Mouse (Mus musculus): ENCODE results near the gene Tmem9b. TPM values are rescaled to one million over a fixed set of nuclear protein-coding genes. Genes with fewer than 3 reads are reported as not detected.
A peak's percentile ranks its signal among the peaks of the same experiment; 100 is the strongest.

The Tmem9b gene
- 36.6 and 42.0 TPM in 2 replicates for total RNA-seq (2021)
- long read RNA-seq, experiment 1, transcript Tmem9b-201 (5 exons, 1,703 nt) = major isoform, 85 of 98 reads
- long read RNA-seq, experiment 1, partial matches to known transcripts = 0 of 98 reads
- long read RNA-seq, experiment 1, other reads (novel, unspliced or antisense) = 12 of 98 reads
- long read RNA-seq, experiment 2, transcript Tmem9b-201 (5 exons, 1,703 nt) = major isoform, 67 of 82 reads
- long read RNA-seq, experiment 2, partial matches to known transcripts = 14 of 82 reads
- long read RNA-seq, experiment 2, other reads (novel, unspliced or antisense) = 1 of 82 reads

- peak; percentile 91 for DNase-seq
These were observed at the start of gene Tmem9b for GRCm38 (mm10) chr7:109752008-109752925. Gene Tmem9b (minus strand): TSS chr7:109752875.

GRCm38 (mm10) chr7:109800626-109801025 is 48.0 kb upstream of the Tmem9b start:
- DNase-seq = no peak

- DNase-seq = peak; percentile 45
These were observed 46.5 kb upstream of the Tmem9b start for GRCm38 (mm10) chr7:109799168-109799567.

- no peak for DNase-seq
These were observed 42.9 kb upstream of the Tmem9b start for GRCm38 (mm10) chr7:109795564-109795963.

- no peak for DNase-seq
These were observed 41.9 kb upstream of the Tmem9b start for GRCm38 (mm10) chr7:109794556-109794955.

- DNase-seq = peak; percentile 72
These were observed 40.1 kb upstream of the Tmem9b start for GRCm38 (mm10) chr7:109792759-109793158.

- DNase-seq = no peak
These were observed 38.1 kb upstream of the Tmem9b start for GRCm38 (mm10) chr7:109790818-109791217.

- DNase-seq = no peak
These were observed 35.2 kb upstream of the Tmem9b start for GRCm38 (mm10) chr7:109787860-109788259.

- DNase-seq = no peak
These were observed 30.6 kb upstream of the Tmem9b start for GRCm38 (mm10) chr7:109783281-109783680.

- peak; percentile 80 for DNase-seq
These were observed 29.0 kb upstream of the Tmem9b start, which contains the start of gene Nrip3 for GRCm38 (mm10) chr7:109781470-109782203. Gene Nrip3 (minus strand): TSS chr7:109782025.

- no peak for DNase-seq
These were observed 28.4 kb upstream of the Tmem9b start for GRCm38 (mm10) chr7:109781087-109781469.

- DNase-seq = no peak
These were observed 19.6 kb upstream of the Tmem9b start for GRCm38 (mm10) chr7:109772251-109772650.

GRCm38 (mm10) chr7:109768699-109769383 is 16.2 kb upstream of the Tmem9b start:
- DNase-seq = no peak

- no peak for DNase-seq
These were observed 15.1 kb upstream of the Tmem9b start for GRCm38 (mm10) chr7:109767575-109768350.

- no peak for DNase-seq
These were observed 11.3 kb upstream of the Tmem9b start for GRCm38 (mm10) chr7:109764009-109764408.

GRCm38 (mm10) chr7:109756291-109756690 is 3.6 kb upstream of the Tmem9b start:
- no peak for DNase-seq

- DNase-seq = no peak
These were observed 1.4 kb upstream of the Tmem9b start for GRCm38 (mm10) chr7:109754034-109754433.

GRCm38 (mm10) chr7:109751427-109752007 is 1.2 kb downstream of the Tmem9b start:
- no peak for DNase-seq

GRCm38 (mm10) chr7:109747747-109748146 is 4.9 kb downstream of the Tmem9b start:
- no peak for DNase-seq

GRCm38 (mm10) chr7:109741703-109742102 is 11.0 kb downstream of the Tmem9b start:
- no peak for DNase-seq

- DNase-seq = no peak
These were observed 11.6 kb downstream of the Tmem9b start for GRCm38 (mm10) chr7:109741060-109741459.
